Mouse (Mus musculus) adrenal gland, postnatal 10 days (tissue): ENCODE measurements around the gene Lat. TPM values are rescaled to one million over a fixed set of nuclear protein-coding genes. Genes with fewer than 3 reads are reported as not detected.

Source experiments
- DNase-seq: peaks from one replicate; pipeline ENCODE4 v3.0.0; 2021; ENCODE audit warnings: mixed read lengths
- total RNA-seq, 2 experiments: library from RNA; stranded (reverse); gene quantifications; 2 replicates each; pipeline ENCODE4 v1.2.3; 2021

Gene Lat
- total RNA-seq, 2 experiments from 2014 or later = 4.0 to 4.1 TPM

- DNase-seq = no peak
Measured at GRCm38 (mm10) chr7:126367636-126368035, 1.7 kb downstream of the Lat start.

- no peak for DNase-seq
Measured at GRCm38 (mm10) chr7:126363038-126363437, 6.3 kb downstream of the Lat start.

GRCm38 (mm10) chr7:126359049-126359448 is 10.3 kb downstream of the Lat start:
- no peak for DNase-seq

GRCm38 (mm10) chr7:126358413-126358812 is 11.0 kb downstream of the Lat start:
- DNase-seq = no peak

GRCm38 (mm10) chr7:126357838-126358237 is 11.5 kb downstream of the Lat start:
- no peak for DNase-seq

- DNase-seq = no peak
Measured at GRCm38 (mm10) chr7:126356793-126357591, 12.4 kb downstream of the Lat start.

- no peak for DNase-seq
Measured at GRCm38 (mm10) chr7:126355847-126356597, 13.3 kb downstream of the Lat start.

- no peak for DNase-seq
Measured at GRCm38 (mm10) chr7:126354738-126355614, 14.4 kb downstream of the Lat start.

- no peak for DNase-seq
Measured at GRCm38 (mm10) chr7:126353994-126354365, 15.4 kb downstream of the Lat start.

GRCm38 (mm10) chr7:126353251-126353993 is 15.9 kb downstream of the Lat start:
- no peak for DNase-seq

GRCm38 (mm10) chr7:126351419-126351951 is 17.9 kb downstream of the Lat start:
- no peak for DNase-seq

- no peak for DNase-seq
Measured at GRCm38 (mm10) chr7:126350748-126351418, 18.5 kb downstream of the Lat start.

- DNase-seq = no peak
Measured at GRCm38 (mm10) chr7:126348293-126348692, 21.1 kb downstream of the Lat start.

- no peak for DNase-seq
Measured at GRCm38 (mm10) chr7:126347098-126347497, 22.3 kb downstream of the Lat start.

- no peak for DNase-seq
Measured at GRCm38 (mm10) chr7:126345969-126346368, 23.4 kb downstream of the Lat start.

GRCm38 (mm10) chr7:126345557-126345956 is 23.8 kb downstream of the Lat start:
- no peak for DNase-seq

- no peak for DNase-seq
Measured at GRCm38 (mm10) chr7:126340896-126341295, 28.5 kb downstream of the Lat start.

- DNase-seq = no peak
Measured at GRCm38 (mm10) chr7:126340206-126340618, 29.2 kb downstream of the Lat start.

- no peak for DNase-seq
Measured at GRCm38 (mm10) chr7:126339521-126339971, 29.8 kb downstream of the Lat start.

GRCm38 (mm10) chr7:126338906-126339305 is 30.5 kb downstream of the Lat start:
- DNase-seq = no peak

GRCm38 (mm10) chr7:126335556-126335955 is 33.8 kb downstream of the Lat start:
- no peak for DNase-seq
